Mouse (Mus musculus) olfactory bulb, adult 2 months (tissue): ENCODE data around the gene Espn. TPM values are rescaled to one million over a fixed set of nuclear protein-coding genes. Genes with fewer than 3 reads are reported as not detected.
A peak's percentile ranks its signal among the peaks of the same experiment; 100 is the strongest.

Experiments
- H3K27ac ChIP-seq: fragments of 200-500 bp; 2 replicates; pipeline ENCODE4 v1.5.1; 2012; ENCODE audit warnings: low read depth, low read length; ENCODE audit not compliant: insufficient read depth
- H3K4me1 ChIP-seq: fragments of 200-500 bp; 2 replicates; pipeline ENCODE4 v1.6.1; 2012; ENCODE audit warnings: low read length; ENCODE audit not compliant: control insufficient read depth, insufficient read depth
- H3K4me3 ChIP-seq: fragments of 200-500 bp; 2 replicates; pipeline ENCODE4 v1.5.1; 2012; ENCODE audit warnings: mild to moderate bottlenecking, low read depth, low read length, moderate library complexity; ENCODE audit not compliant: insufficient read depth
- CTCF ChIP-seq: fragments of 200-500 bp; IDR thresholded peaks from 2 replicates; pipeline ENCODE4 v1.5.1; 2012; ENCODE audit warnings: low read depth, mild to moderate bottlenecking, low read length, moderate library complexity; ENCODE audit not compliant: insufficient read depth
- POLR2A ChIP-seq: fragments of 200-500 bp; IDR thresholded peaks from 2 replicates; pipeline ENCODE4 v1.6.1; 2012; ENCODE audit warnings: mild to moderate bottlenecking, low read depth, low read length, moderate library complexity; ENCODE audit not compliant: insufficient read depth
- WGBS: fragments of 180-500 bp; shearing (Covaris S2); methylation state at CpG from one replicate; pipeline ENCODE4 v1.1.7; 2018; 5-methylcytosine and 5-hydroxymethylcytosine counted together
- polyA plus RNA-seq: library from polyadenylated mRNA; stranded (reverse); fragments of >200 nt; gene quantifications from 2 replicates; pipeline ENCODE4 v1.2.4, GENCODE M21; 2012; ENCODE audit warnings: low replicate concordance; ENCODE audit not compliant: missing spikeins, insufficient read depth, insufficient read length

The Espn gene
- polyA plus RNA-seq, 1 experiment: not detected

DNA sequence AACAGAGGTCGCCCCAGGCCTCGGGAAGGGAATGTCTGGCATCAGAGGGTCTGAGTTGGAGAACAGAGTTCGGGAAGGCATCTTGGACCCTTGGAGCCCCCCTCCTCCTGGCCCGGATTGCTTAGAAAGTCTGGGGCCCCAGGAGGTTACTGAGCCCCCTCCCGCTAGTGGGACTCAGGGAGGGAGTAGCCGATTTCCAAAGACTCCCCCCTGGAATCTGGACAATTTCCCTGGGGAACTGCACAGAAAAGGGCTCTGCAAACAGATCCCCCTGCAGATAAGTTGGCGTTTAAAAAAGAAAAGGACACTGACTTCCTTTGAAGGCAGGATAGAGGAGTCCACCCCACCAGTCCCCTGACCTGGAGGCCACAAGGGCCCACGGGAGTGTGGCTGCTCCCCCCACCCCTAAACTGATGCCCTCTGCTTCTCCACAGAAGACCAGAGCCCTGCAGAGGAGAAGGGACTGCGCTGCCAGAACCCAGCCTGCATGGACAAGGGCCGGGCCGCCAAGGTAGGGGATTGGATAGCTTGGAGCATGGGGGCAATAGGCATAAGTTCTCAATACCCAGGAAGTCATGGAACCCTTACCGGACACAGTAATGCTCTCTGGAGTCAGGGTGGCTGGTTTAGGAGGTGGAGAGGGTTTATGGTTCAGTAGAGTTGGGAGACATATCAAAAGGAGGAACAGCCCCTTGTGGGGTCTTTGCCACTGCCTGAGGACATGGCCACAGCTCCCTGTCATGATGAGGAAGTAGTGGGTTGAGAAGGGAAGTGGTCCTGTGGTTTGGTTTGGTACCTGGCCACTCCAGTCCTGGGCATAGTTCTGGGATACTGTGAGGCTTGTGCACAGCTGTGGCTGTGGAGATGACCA, 64.7 kb downstream of the Espn start:
- H3K4me3 ChIP-seq: peak overlapping the region; percentile 71
- peak overlapping the region; percentile 24; the same call in 1 of the 2 replicates for H3K27ac ChIP-seq
- H3K4me1 ChIP-seq: peaks cover 33% of the 10 kb centered on the region
- no peak for TF ChIP-seq CTCF
- TF ChIP-seq POLR2A: no peak
- WGBS: 17% methylated on average over 12 of the region's 12 CpGs

DNA sequence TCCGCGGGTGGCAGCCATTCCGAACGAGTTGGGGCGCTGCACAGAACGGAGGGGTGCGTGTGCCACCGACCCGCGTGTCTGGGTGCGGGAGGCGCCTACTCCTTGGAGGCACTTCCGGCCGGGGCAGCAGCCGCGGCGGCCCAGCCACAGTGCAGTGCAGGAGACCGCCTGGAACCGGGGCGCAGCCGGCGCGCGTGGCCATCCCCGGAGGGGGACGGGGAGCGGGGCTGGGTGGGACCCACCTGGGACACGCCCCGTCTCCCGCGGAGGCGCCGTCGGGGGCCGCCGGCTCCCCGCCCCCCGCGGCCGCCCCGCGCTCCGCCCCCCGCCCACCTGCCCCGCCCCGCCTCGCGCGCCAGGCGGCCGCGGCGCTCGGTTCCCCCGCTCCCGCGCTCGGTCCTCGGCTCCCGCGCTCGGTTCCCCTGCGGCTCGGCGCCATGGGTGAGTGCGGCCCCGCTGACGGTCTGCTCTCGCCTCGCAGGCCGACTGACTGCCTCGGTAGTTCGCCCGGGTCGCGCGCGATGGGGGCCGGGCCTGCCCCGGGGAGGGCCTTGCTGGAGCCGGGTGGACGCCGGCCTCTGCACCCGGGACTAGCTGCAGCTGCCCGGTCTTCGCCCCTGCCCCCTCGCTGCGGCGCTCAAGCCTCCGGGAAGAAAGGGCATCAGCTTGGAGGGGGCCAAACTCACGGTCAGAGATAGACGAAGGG, 65.5 kb downstream of the Espn start:
- Histone ChIP-seq H3K4me1 (peaks cover 30% of the 10 kb centered on the region), H3K4me3 (peak overlapping the region; percentile 71), H3K27ac (peak overlapping the region; percentile 24; the same call in 1 of the 2 replicates)
- under 1% methylated on average over 83 of the region's 92 CpGs for WGBS
- no peak for TF ChIP-seq CTCF
- TF ChIP-seq POLR2A: no peak

DNA sequence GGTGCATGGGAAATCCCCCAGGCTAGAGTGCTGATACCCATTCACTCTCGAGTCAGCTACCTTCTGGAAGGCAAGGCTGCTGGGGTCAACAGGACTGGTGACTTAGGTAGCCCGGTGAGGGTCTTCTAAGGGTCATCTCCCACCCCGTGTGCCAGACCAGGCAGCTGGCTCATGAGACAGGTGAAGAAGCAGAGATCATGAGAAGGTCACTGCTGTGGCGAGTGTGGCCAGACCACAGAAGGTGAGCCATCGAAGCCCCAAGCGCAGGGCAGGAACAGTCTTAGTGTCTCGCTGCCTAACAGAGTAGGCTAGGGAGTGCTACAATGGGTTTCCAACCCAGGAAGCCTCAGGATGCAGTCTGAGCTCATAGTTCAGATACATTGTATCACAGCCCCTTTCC, 67.6 kb downstream of the Espn start:
- TF ChIP-seq POLR2A (no peak), CTCF (no peak)
- Histone ChIP-seq H3K27ac (no peak overlapping the region), H3K4me3 (no peak overlapping the region), H3K4me1 (peaks cover 30% of the 10 kb centered on the region)
- WGBS: 96% methylated on average over 7 of the region's 7 CpGs

DNA sequence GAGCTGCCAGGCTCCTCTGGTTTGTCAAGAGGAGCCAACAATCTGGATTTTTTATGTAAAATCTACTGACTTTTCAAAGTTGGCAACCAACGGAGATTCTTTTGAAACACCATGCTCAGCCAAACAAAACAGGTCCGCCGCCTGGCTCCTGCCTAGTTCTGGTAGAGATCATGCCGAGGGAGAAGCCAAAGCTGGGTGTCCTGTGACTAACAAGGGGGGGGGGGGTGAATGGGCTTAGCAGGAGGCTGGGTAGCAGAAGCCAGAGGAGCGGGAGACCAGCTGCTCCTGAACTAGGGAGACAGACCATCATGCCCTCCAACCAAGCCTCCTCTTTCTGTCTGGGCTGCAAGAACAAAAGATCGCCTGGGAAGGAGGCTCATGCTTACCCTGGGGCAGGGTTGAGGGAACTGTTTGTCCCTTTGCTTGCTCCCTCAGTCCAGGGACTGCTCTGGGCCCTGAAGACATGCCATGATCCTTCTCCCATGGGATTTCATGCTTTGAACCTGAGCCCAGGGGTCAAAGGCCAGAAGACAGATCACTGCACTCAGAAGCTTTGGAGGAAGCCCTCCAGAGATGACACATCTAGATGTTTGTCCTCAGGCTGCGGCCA, 68.5 kb downstream of the Espn start:
- Histone ChIP-seq H3K4me3 (no peak overlapping the region), H3K27ac (no peak overlapping the region), H3K4me1 (peaks cover 27% of the 10 kb centered on the region)
- WGBS: 57% methylated on average over 7 of the region's 7 CpGs
- TF ChIP-seq CTCF (no peak), POLR2A (no peak)

GRCm38 (mm10) chr4:152079931-152080330, 72.2 kb downstream of the Espn start:
- WGBS: 58% methylated on average over 7 of the region's 7 CpGs
- TF ChIP-seq CTCF (no peak), POLR2A (no peak)

GRCm38 (mm10) chr4:152079261-152079660, 72.9 kb downstream of the Espn start:
- WGBS: 97% methylated on average over 3 of the region's 3 CpGs
- H3K4me1 ChIP-seq: peaks cover 20% of the 10 kb centered on the region
- no peak overlapping the region for H3K27ac ChIP-seq
- H3K4me3 ChIP-seq: no peak overlapping the region
- no peak for TF ChIP-seq CTCF
- no peak for TF ChIP-seq POLR2A

More at GRCm38 (mm10) chr4:152079931-152080330, 72.2 kb downstream of the Espn start:
- Histone ChIP-seq H3K27ac (no peak overlapping the region), H3K4me1 (peaks cover 20% of the 10 kb centered on the region), H3K4me3 (no peak overlapping the region)

- peaks cover 15% of the 10 kb centered on the region for H3K4me1 ChIP-seq
- WGBS: 64% methylated on average over 10 of the region's 10 CpGs
- no peak overlapping the region for H3K4me3 ChIP-seq
- TF ChIP-seq POLR2A: no peak
- TF ChIP-seq CTCF: no peak
- no peak overlapping the region for H3K27ac ChIP-seq
Measured at GRCm38 (mm10) chr4:152078105-152078530, 74.1 kb downstream of the Espn start.

DNA sequence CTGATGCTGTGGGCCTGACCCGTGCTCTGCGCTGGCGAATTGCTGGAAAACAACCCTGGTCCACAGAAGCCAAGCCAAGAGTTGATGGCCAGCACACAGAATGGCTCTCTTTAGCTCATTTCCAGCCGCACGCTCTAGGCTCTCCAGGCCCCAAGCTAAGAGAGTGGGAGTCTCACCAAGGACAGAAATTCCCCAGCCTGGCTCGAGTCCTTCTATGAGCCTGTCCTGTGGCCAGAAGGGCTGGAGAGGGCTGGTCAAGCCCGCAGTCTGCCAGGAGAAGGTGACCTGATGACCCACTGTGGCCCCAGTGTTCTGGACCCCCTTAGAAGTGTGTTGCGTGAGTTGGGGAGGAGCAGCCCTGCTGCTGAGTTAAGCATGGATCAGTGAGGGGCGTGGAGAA, 75.0 kb downstream of the Espn start:
- Histone ChIP-seq H3K4me1 (peaks cover 23% of the 10 kb centered on the region), H3K27ac (no peak overlapping the region), H3K4me3 (no peak overlapping the region)
- TF ChIP-seq CTCF (no peak), POLR2A (no peak)
- 88% methylated on average over 9 of the region's 9 CpGs for WGBS
